Mouse (Mus musculus) 3T3-L1 (cell line): ENCODE results near the gene Cd93.

ENCODE experiments used
- DNase-seq: peaks from one replicate; pipeline ENCODE4 v3.0.0-alpha.2; 2015; ENCODE audit warnings: low read depth, low spot score

The Cd93 gene

DNA sequence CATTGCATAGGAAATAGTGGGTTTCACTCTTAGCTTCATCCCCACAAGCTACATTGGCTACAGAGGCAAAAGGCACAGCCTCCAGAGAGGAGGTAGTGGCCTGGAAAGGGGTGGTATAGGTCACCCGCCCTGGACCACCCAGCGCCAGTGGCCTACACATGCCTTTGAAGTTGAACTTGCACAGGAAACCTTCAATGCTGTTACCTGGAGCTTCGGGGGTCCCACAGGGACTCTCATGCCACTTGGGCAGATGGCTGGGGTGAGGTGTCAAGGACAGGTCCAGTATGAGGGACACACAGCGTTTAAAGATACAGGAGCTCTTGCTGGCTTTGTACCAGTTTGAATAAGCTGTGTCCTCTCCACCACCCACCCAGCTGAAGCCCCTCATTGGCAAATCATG, 653 bp downstream of the Cd93 start:
- DNase-seq = no peak

- DNase-seq = no peak
Measured at GRCm38 (mm10) chr2:148442172-148442571, 1.2 kb downstream of the Cd93 start.

DNA sequence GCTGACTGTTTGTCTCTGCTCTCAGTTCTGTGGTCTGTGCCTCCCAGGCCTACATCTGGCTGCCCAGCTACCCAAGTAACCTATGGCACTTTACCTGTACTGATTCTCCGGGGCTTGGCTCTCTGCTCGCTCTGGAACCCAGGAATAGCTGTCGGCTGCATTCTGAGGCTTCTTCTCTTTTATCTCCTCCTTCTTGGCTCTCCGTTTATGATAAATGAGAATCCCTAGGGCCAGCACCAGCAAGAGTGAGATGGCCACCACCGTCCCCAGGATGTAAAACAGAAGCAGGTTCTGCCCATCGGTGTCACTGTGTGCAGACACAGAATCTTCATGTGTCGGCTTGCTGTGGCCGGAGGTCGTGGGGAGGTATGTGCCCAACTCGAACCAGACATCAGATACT, 1.9 kb downstream of the Cd93 start:
- DNase-seq = no peak

GRCm38 (mm10) chr2:148439691-148440276, 3.6 kb downstream of the Cd93 start:
- DNase-seq = peak; percentile 77

- no peak for DNase-seq
Measured at GRCm38 (mm10) chr2:148436285-148436684, 7.1 kb downstream of the Cd93 start.

DNA sequence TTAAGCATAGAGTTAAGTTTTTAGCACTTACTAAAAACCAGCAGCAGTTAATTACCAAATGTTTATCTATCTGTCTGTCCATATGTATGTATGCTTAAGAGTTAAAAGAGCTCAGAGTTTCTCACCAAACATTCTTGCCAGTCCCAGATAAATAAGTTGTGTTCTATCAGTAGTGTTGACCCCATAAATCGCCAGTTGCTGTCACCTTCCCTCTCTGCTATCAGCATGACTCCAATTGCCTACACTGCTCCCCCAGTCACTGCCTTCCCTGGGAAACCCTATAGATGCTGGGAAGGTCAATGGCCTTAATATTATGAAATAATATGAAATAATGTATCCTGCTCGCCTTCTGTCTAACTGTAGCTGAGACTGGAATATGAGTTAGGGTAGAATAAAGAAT, 11.0 kb downstream of the Cd93 start:
- no peak for DNase-seq

- DNase-seq = peak; percentile 60
Measured at GRCm38 (mm10) chr2:148430941-148431340, 12.4 kb downstream of the Cd93 start.

- peak; percentile 53 for DNase-seq
Measured at GRCm38 (mm10) chr2:148429001-148429505, 14.3 kb downstream of the Cd93 start.

DNA sequence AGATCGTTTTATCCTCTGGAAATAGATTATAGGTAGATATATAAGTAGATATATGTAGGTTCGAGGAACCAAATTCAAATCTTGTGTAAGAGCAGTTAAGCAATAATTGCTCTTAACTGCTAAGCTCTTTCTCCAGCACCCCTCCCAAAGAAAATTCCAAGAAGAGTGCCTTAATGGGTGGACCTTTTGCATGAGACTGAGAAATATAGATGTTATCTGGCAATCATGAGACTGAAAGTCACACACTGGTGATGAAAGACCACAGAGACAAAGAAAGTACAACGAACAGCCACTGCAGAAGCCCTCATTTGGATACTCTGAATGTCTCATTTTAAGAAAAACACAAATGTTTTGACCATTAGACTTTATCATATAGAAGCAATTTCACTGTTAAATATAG, 14.8 kb downstream of the Cd93 start:
- no peak for DNase-seq

DNA sequence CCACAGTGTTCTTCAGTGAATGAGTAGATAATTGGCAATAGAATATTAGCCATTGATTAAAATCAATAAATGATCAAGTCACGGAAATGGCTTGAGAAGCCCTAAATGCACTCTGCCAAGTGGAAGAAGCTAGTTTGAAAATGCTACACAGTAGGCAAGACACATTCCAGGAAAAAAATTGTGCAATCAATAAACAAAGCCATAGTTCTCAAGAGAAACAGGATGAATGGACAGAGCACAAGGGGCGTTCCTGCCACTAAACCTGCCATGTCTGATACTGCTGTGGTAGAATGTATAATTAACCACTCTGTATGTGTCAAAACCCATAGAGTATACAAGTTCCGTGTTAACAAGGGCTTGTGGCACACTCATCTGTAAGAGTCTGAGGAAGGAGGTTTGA, 15.8 kb downstream of the Cd93 start:
- no peak for DNase-seq

DNA sequence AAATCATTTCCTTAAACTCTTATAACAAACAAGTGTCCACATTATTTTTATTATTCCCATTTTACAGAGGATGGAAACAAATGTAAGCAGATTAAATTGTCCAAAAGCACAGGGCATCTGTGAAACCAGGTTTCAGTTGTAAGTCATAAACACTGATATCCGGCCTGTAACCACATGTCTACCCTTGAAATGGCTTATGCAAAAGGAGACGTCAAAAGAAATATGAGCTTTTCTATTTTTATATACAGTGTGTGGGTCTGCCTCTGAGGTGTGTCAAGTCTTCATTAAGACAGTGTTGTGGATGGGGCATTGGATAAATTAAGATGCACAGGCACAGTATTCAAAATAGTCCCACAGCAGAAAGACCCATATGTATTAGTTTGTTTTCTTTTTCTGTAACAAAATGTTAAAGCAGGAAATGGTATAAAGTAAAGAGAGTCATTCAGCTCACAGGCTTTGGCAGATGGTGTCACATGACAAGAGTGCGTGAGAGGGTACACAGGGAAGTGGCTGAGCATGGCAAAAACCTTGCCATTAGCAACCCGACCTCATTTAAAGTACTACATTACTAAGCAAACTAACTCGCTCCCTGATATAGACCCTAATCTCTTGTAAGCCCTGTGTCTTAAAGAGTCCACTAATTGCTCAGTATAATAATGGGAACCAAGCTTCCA, 17.5 kb downstream of the Cd93 start:
- no peak for DNase-seq

DNA sequence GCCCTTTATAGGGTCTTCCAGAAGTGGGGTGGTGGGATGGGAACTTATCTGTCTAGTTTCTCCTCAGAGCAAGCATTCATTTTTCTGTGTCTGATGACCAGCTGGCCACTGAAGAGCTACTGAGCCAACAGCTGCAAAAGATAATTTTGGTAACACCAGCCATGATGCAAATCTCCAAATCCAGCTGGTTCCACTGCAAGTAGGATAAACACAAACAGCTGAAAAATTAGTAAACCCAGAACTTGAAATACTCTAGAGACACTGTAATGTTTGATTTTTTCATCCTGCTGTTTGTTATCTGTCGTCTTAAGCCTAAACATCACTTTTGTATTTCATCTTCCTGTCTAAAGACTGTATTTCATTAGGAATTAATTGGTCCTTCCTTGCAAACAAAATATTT, 21.7 kb downstream of the Cd93 start:
- DNase-seq = no peak

- no peak for DNase-seq
Measured at GRCm38 (mm10) chr2:148421112-148421511, 22.3 kb downstream of the Cd93 start.

DNA sequence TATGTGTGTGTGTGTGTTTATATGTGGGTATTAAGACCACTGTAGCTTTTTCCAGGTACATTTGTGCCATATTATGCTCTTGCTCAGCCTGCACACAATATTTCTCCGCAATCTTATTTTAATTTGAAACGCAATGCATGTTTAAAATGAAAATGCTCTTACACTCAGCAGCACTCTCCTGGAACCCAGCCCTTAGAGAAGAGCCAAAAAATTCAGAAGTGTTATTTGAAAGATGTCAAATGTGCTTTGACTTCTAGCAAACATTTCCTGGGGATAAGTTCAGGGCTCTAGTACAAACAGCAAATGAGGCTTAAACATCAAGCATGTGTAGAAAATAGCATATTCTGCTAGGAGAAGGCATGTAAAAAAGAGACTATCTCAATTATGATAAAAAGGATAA, 23.6 kb downstream of the Cd93 start:
- no peak for DNase-seq

GRCm38 (mm10) chr2:148419151-148419550, 24.2 kb downstream of the Cd93 start:
- no peak for DNase-seq

DNA sequence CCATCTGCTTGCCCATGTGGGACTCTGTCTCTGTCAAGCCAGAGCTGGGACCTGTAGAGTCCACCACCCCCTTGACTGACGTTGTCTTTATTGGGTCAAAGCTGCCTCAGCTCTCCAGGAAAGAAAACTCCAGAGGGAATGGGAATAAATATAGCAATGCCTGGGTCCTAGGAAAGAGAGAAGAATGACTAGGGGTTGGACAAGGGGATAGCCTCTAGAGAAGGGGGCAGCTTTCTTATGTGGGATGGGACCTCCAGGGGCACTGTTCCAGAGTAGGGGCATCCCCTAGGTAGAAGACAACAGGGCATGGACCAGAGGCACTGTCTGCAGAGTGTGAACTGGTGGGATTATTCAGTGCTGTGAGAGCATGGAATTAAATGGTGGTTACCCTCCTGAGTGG, 33.5 kb downstream of the Cd93 start:
- no peak for DNase-seq

DNA sequence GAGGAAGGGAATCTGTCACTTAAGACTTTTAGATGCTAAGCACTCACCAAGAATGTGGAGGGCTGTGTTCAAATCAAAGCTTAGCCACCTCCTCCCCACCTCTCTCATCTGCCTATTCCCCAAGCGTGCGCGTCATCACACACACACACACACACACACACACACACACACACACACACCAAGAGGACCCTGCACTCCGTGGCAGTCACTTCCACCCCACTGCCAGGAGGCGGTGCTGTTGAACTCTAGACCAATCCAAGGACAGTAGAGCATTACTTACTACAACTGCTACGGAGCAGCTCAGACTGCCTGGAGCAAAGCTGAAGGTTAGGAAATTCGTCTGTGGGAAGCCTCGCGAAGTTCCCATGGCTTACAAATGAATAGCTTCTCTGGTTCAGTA, 34.2 kb downstream of the Cd93 start:
- DNase-seq = peak; percentile 93

DNA sequence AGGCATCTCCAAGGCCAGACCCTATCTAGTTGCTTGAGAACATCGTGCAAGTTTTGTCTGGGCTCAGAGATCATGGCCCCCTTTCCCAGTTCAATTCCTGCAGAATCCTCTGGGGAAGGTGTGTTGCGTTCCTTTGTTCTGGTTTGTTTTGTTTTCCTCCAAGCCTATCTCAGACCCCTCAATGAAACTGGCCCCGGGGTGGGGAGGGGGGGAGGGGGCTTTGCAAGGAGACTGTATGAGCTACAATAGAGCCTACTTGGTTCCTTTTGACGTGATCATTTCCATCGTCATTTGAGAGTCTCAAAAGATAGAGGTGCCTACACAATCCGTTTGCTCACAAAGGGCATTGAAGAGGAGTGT, 34.6 kb downstream of the Cd93 start:
- DNase-seq = no peak

DNA sequence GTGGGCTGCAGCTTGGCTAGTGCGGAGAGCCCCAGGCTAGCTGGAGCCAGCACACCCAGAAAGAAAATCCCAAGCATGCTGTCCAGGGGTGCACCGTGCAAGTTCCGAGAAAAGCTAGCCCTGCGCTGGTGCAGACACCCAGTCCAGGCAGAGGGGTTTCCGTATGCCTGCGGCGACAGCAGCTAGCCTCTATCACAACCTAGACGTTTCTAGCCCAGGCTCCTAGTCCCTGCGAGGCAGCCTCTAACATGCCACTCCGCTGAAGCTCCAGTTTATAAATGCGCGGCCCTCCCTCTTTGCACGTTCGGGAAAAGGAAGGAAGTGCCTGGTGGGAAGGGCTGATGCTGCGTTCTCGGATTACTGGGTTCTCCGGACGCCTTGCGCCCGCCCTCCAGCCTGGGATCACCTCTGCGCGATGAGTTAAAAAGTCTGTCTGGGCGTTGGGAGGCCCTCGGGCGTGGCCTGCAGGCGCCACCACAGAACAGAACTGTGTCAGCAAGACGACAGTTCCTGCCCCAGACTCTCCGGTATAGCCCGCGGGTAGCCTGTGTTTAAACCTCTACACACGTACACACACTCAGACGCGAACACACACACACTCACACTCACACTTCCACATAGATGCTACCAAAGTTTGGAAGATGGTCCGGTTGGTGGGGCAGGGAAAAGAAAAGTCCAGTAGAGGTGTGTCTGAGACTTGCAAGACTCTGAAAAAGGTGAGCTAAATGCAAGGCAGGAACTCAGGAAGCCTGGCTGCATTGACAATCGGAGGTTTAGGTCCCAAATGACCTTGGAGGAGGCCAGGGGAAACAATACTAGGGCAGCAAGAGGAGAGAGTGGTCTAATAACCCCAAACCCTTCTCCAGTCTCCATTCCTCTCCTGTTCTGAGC, 35.2 kb downstream of the Cd93 start, which contains the start of gene Thbd:
Gene Thbd, minus strand, starts transcription at position 319 of the 891 bp plus-strand sequence.
- peak; percentile 80 for DNase-seq

DNA sequence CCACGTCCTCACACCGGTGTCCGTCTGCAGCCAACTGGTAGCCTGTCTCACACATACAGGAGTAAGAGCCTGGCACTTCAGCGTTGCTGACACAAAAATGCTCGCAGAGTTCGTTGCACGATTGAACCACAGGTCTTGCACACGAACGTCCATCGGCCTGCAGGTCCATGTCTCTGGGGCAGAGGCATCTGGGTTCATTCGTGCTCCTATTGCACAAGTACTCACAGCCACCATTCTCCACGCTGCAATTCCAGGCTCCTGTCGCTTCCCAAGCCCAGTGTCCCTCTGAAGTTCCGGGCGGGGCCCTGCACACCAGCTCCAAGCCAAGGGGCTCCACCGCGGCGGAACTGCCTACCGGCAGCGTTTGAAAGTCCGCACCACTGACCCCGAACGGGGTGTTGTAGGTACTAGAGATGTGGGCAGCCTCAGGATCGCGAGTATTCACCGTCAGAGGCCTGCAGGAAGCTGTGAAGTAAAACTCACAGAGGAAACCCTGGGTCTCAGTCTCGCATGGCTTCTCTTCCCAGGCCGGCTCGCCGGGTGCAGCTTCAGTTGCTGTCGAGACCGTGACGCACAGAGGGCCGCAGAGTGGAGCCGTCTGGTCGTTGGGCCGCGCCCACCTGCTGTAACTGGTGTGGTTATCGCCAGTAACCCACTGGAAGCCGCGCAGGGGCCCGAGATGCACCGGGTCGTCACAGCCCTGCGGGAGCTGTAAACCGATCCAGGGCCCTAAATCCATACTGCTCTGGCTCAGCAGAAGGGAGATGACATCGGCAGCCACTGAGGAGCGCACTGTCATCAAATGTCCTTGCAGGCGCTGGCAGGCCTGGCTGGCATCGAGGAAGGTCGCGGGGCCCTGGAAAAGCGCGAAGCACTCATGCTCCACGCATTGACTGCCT, 36.1 kb downstream of the Cd93 start:
- DNase-seq = peak; percentile 54

GRCm38 (mm10) chr2:148406160-148406970, 37.0 kb downstream of the Cd93 start:
- DNase-seq = peak; percentile 61
